Comparison of ENCODE assay signal across 24 mouse cellular contexts in the genomic region with DNA sequence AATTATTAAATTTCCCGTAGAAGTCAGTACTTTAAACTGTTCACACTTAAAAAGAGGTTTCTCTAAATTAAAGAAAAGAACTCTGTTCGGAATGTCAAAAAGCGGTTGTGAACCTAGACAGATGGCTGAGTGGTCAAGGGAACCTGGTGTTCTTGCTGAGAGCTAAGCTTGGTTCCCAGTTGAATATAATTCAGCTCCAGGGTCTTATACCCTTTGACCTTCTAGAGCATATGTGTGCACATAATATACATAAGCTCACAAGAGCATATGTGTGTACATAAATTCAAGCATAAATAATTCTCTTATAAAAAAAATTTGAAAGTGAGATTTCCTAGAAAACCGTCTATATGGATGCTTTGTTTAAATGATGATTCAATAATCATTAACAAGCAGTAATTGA.
DNase-seq lines count a peak whose midpoint lies in the region; ATAC-seq lines count a peak whose summit lies in the region.
"Had no signal": no experiment of that assay in that cellular context is flagged by ENCODE, and none has a peak within 500 bp of the region (broad histone marks: within the 10 kb centered on the region; RNA-seq: fewer than 3 reads in every experiment).

No protein-coding gene starts in this region.

- DNase-seq in embryonic facial prominence, embryonic 11.5 days (ENCODE audit: low spot score) = peak; percentile 4
- DNase-seq in embryonic facial prominence, embryonic 10.5 days (ENCODE audit: low spot score) = no peak
- DNase-seq in midbrain, embryonic 11.5 days (ENCODE audit: low spot score, missing footprints) = no peak
- DNase-seq in midbrain, embryonic 14.5 days = no peak
- DNase-seq in neural tube, embryonic 11.5 days (ENCODE audit: low spot score) = no peak
- peak; percentile 12 for DNase-seq in mesoderm, embryonic 11.5 days (ENCODE audit: low read depth, low spot score)
- DNase-seq in cerebellum, adult 11-12 months = no peak
- DNase-seq: adrenal gland, adult 2 months; adrenal gland, postnatal 14 days; cerebellum, adult 18-20 months; cerebellum, adult 9-10 months; cerebellum, postnatal 14 days; gastrocnemius, postnatal 25 days; heart, adult 18-20 months; heart, postnatal 10 days; heart, postnatal 36 days had no signal

- H3K4me1 ChIP-seq in embryonic facial prominence, embryonic 11.5 days (ENCODE audit: control insufficient read depth, insufficient read depth, low read length) = no peaks in the 10 kb centered on the region
- H3K4me1 ChIP-seq in embryonic facial prominence, embryonic 10.5 days = peaks cover 7% of the 10 kb centered on the region
- H3K4me1 ChIP-seq in midbrain, embryonic 11.5 days (ENCODE audit: control insufficient read depth, insufficient read depth, low read length) = no peaks in the 10 kb centered on the region
- no peaks in the 10 kb centered on the region for H3K4me1 ChIP-seq in midbrain, embryonic 14.5 days (ENCODE audit: control insufficient read depth, insufficient read depth, low read length)
- no peaks in the 10 kb centered on the region for H3K4me1 ChIP-seq in neural tube, embryonic 11.5 days (ENCODE audit: control insufficient read depth, insufficient read depth, low read length)
- peaks cover 4% of the 10 kb centered on the region; the same call in 1 of the 2 replicates for H3K4me1 ChIP-seq in neural tube, embryonic 15.5 days
- H3K4me1 ChIP-seq: forebrain, embryonic 15.5 days; heart, embryonic 12.5 days; heart, embryonic 15.5 days had no signal

- no peaks in the 10 kb centered on the region for H3K9me3 ChIP-seq in embryonic facial prominence, embryonic 11.5 days (replicated peaks; ENCODE audit: control insufficient read depth, low read length)
- no peaks in the 10 kb centered on the region for H3K9me3 ChIP-seq in embryonic facial prominence, embryonic 10.5 days
- no peaks in the 10 kb centered on the region for H3K9me3 ChIP-seq in midbrain, embryonic 11.5 days (ENCODE audit: control insufficient read depth, low read length)
- no peaks in the 10 kb centered on the region for H3K9me3 ChIP-seq in midbrain, embryonic 14.5 days (ENCODE audit: control insufficient read depth, low read length)
- no peaks in the 10 kb centered on the region for H3K9me3 ChIP-seq in neural tube, embryonic 11.5 days (ENCODE audit: control insufficient read depth, low read length)
- H3K9me3 ChIP-seq in neural tube, embryonic 15.5 days (replicated peaks) = no peaks in the 10 kb centered on the region
- H3K9me3 ChIP-seq: forebrain, embryonic 10.5 days; forebrain, embryonic 15.5 days; heart, embryonic 12.5 days; heart, embryonic 15.5 days; hindbrain, embryonic 10.5 days had no signal

- H3K9ac ChIP-seq in embryonic facial prominence, embryonic 11.5 days (replicated peaks; ENCODE audit: low read length) = no peak overlapping the region
- H3K9ac ChIP-seq in midbrain, embryonic 11.5 days (ENCODE audit: low read length) = no peak overlapping the region
- H3K9ac ChIP-seq in midbrain, embryonic 14.5 days (replicated peaks; ENCODE audit: low read length) = no peak overlapping the region
- no peak overlapping the region for H3K9ac ChIP-seq in neural tube, embryonic 11.5 days (ENCODE audit: low read length)
- no peak overlapping the region for H3K9ac ChIP-seq in neural tube, embryonic 15.5 days (replicated peaks)
- H3K9ac ChIP-seq: forebrain, embryonic 15.5 days; heart, embryonic 12.5 days; heart, embryonic 15.5 days; hindbrain, embryonic 14.5 days had no signal

- no peak overlapping the region for H3K4me3 ChIP-seq in embryonic facial prominence, embryonic 11.5 days (ENCODE audit: low read depth, low read length)
- no peak overlapping the region for H3K4me3 ChIP-seq in embryonic facial prominence, embryonic 10.5 days
- H3K4me3 ChIP-seq in midbrain, embryonic 11.5 days (ENCODE audit: low read depth, low read length) = no peak overlapping the region
- no peak overlapping the region for H3K4me3 ChIP-seq in midbrain, embryonic 14.5 days (replicated peaks; ENCODE audit: low read depth, low read length)
- H3K4me3 ChIP-seq in neural tube, embryonic 11.5 days (ENCODE audit: low read depth, low read length) = no peak overlapping the region
- H3K4me3 ChIP-seq in neural tube, embryonic 15.5 days (replicated peaks) = no peak overlapping the region
- H3K4me3 ChIP-seq: forebrain, embryonic 10.5 days; forebrain, embryonic 15.5 days; heart, embryonic 12.5 days; heart, embryonic 15.5 days; hindbrain, embryonic 10.5 days had no signal

- H3K27ac ChIP-seq in embryonic facial prominence, embryonic 11.5 days (replicated peaks; ENCODE audit: low read depth, low read length) = no peak overlapping the region
- H3K27ac ChIP-seq in embryonic facial prominence, embryonic 10.5 days (replicated peaks) = no peak overlapping the region
- H3K27ac ChIP-seq in midbrain, embryonic 11.5 days (ENCODE audit: low read depth, low read length) = no peak overlapping the region
- H3K27ac ChIP-seq in midbrain, embryonic 14.5 days (replicated peaks; ENCODE audit: low read depth, low read length) = no peak overlapping the region
- no peak overlapping the region for H3K27ac ChIP-seq in neural tube, embryonic 11.5 days (ENCODE audit: low read depth, low read length)
- H3K27ac ChIP-seq in neural tube, embryonic 15.5 days (replicated peaks) = no peak overlapping the region
- H3K27ac ChIP-seq: forebrain, embryonic 10.5 days; heart, embryonic 15.5 days; hindbrain, embryonic 10.5 days; hindbrain, embryonic 14.5 days had no signal

- H3K36me3 ChIP-seq in embryonic facial prominence, embryonic 11.5 days (replicated peaks; ENCODE audit: control insufficient read depth, insufficient read depth, low read depth, low read length) = no peaks in the 10 kb centered on the region
- no peaks in the 10 kb centered on the region for H3K36me3 ChIP-seq in embryonic facial prominence, embryonic 10.5 days (replicated peaks)
- no peaks in the 10 kb centered on the region for H3K36me3 ChIP-seq in midbrain, embryonic 11.5 days (ENCODE audit: control insufficient read depth, insufficient read depth, low read length)
- H3K36me3 ChIP-seq in midbrain, embryonic 14.5 days (ENCODE audit: control insufficient read depth, insufficient read depth, low read length) = no peaks in the 10 kb centered on the region
- no peaks in the 10 kb centered on the region for H3K36me3 ChIP-seq in neural tube, embryonic 11.5 days (ENCODE audit: control insufficient read depth, insufficient read depth, low read length)
- H3K36me3 ChIP-seq in neural tube, embryonic 15.5 days = no peaks in the 10 kb centered on the region
- H3K36me3 ChIP-seq: forebrain, embryonic 10.5 days; forebrain, embryonic 15.5 days; heart, embryonic 12.5 days; heart, embryonic 15.5 days; hindbrain, embryonic 10.5 days had no signal

- no peaks in the 10 kb centered on the region for H3K27me3 ChIP-seq in embryonic facial prominence, embryonic 11.5 days (ENCODE audit: control insufficient read depth, insufficient read depth, low read length)
- no peaks in the 10 kb centered on the region for H3K27me3 ChIP-seq in embryonic facial prominence, embryonic 10.5 days (replicated peaks; ENCODE audit: low read depth, poor library complexity, severe bottlenecking)
- no peaks in the 10 kb centered on the region for H3K27me3 ChIP-seq in midbrain, embryonic 11.5 days (ENCODE audit: control insufficient read depth, insufficient read depth, low read length)
- no peaks in the 10 kb centered on the region for H3K27me3 ChIP-seq in midbrain, embryonic 14.5 days (ENCODE audit: control insufficient read depth, insufficient read depth, low read length)
- H3K27me3 ChIP-seq in neural tube, embryonic 11.5 days (ENCODE audit: control insufficient read depth, insufficient read depth, low read length) = no peaks in the 10 kb centered on the region
- H3K27me3 ChIP-seq in neural tube, embryonic 15.5 days (replicated peaks) = no peaks in the 10 kb centered on the region
- H3K27me3 ChIP-seq: forebrain, embryonic 15.5 days; heart, embryonic 12.5 days; heart, embryonic 15.5 days had no signal

- ATAC-seq in embryonic facial prominence, embryonic 11.5 days (replicated peaks; ENCODE audit: insufficient number of reproducible peaks, low FRiP score, low TSS enrichment, low read depth) = no peak
- ATAC-seq in midbrain, embryonic 11.5 days (ENCODE audit: low FRiP score) = peak; percentile 77; the same call in 1 of the 2 replicates
- no peak for ATAC-seq in midbrain, embryonic 14.5 days (ENCODE audit: low FRiP score, low TSS enrichment)
- ATAC-seq in neural tube, embryonic 11.5 days (ENCODE audit: insufficient read depth, low FRiP score, low TSS enrichment) = 0 out of 2 replicates have a peak, but pooled peaks have one; percentile 46
- ATAC-seq in neural tube, embryonic 15.5 days (ENCODE audit: low FRiP score) = no peak
- ATAC-seq: CD4-positive, CD25-positive, alpha-beta regulatory T cell, adult 4 months had no signal

- 58% methylated on average over 4 of the region's 4 CpGs for WGBS in embryonic facial prominence, embryonic 11.5 days
- WGBS in embryonic facial prominence, embryonic 10.5 days = 62% methylated on average over 4 of the region's 4 CpGs
- WGBS in midbrain, embryonic 11.5 days = 78% methylated on average over 4 of the region's 4 CpGs
- 66% methylated on average over 4 of the region's 4 CpGs for WGBS in midbrain, embryonic 14.5 days
- 65% methylated on average over 4 of the region's 4 CpGs for WGBS in neural tube, embryonic 11.5 days
- 73% methylated on average over 4 of the region's 4 CpGs for WGBS in neural tube, embryonic 15.5 days

- H3K4me2 ChIP-seq in embryonic facial prominence, embryonic 11.5 days (ENCODE audit: low read depth, low read length) = no peak overlapping the region
- no peak overlapping the region for H3K4me2 ChIP-seq in midbrain, embryonic 11.5 days
- H3K4me2 ChIP-seq in midbrain, embryonic 14.5 days (ENCODE audit: low read length) = no peak overlapping the region
- H3K4me2 ChIP-seq in neural tube, embryonic 11.5 days (ENCODE audit: low read depth) = no peak overlapping the region
- H3K4me2 ChIP-seq in neural tube, embryonic 15.5 days = no peak overlapping the region
- H3K4me2 ChIP-seq: forebrain, embryonic 15.5 days; heart, embryonic 12.5 days; heart, embryonic 15.5 days; hindbrain, embryonic 14.5 days had no signal

Comparison
In these comparisons a context has a peak if more than half of its experiments do, and no peak if none do; other contexts are left out.
1. ATAC-seq: peak in midbrain, embryonic 11.5 days (single experiment) and neural tube, embryonic 11.5 days (single experiment); none in embryonic facial prominence, embryonic 11.5 days (single experiment), midbrain, embryonic 14.5 days (single experiment) and neural tube, embryonic 15.5 days (single experiment).
2. DNase-seq: peak in embryonic facial prominence, embryonic 11.5 days (single experiment) and mesoderm, embryonic 11.5 days (single experiment); none in embryonic facial prominence, embryonic 10.5 days (single experiment), midbrain, embryonic 11.5 days (single experiment), midbrain, embryonic 14.5 days (single experiment), neural tube, embryonic 11.5 days (single experiment) and cerebellum, adult 11-12 months (single experiment).